29 mouse cellular contexts compared by ENCODE assay signal in genomic region chr12:105091604-105092003, GRCm38 (mm10). TPM values are rescaled to one million over a fixed set of nuclear protein-coding genes. Genes with fewer than 3 reads are reported as not detected.
"Had no signal": no experiment of that assay in that cellular context is flagged by ENCODE, and none has a peak within 500 bp of the region (broad histone marks: within the 10 kb centered on the region; RNA-seq: fewer than 3 reads in every experiment).

No protein-coding gene starts in this region.

- H3K4me3 ChIP-seq: liver, embryonic 12.5 days; megakaryocyte, embryonic 14.5 days; midbrain, embryonic 12.5 days; midbrain, embryonic 15.5 days had no signal

- H3K4me1 ChIP-seq: liver, embryonic 12.5 days; megakaryocyte, embryonic 14.5 days had no signal

- ATAC-seq: liver, embryonic 12.5 days; midbrain, embryonic 15.5 days had no signal

- H3K9ac ChIP-seq: liver, embryonic 12.5 days; liver, embryonic 14.5 days; lung, embryonic 14.5 days; midbrain, embryonic 12.5 days; midbrain, embryonic 15.5 days had no signal

- H3K27ac ChIP-seq: liver, embryonic 12.5 days; liver, embryonic 14.5 days; macrophage; midbrain, embryonic 12.5 days; midbrain, embryonic 15.5 days had no signal

- H3K36me3 ChIP-seq: liver, embryonic 12.5 days; midbrain, embryonic 12.5 days; midbrain, embryonic 15.5 days had no signal

- DNase-seq: lung, adult 18-20 months; lung, embryonic 14.5 days; lung, postnatal 10 days; lung, postnatal 36 days; retina, postnatal 1 day; right cerebral cortex, adult 18-20 months; right cerebral cortex, postnatal 25 days; right cerebral cortex, postnatal 4 days; spleen, adult 18-20 months; thymus, adult 18-20 months; thymus, postnatal 14 days; thymus, postnatal 36 days had no signal

- H3K27me3 ChIP-seq: liver, embryonic 12.5 days; midbrain, embryonic 15.5 days had no signal

- H3K4me2 ChIP-seq: liver, embryonic 12.5 days; lung, embryonic 14.5 days; midbrain, embryonic 12.5 days; midbrain, embryonic 15.5 days had no signal

- H3K9me3 ChIP-seq: liver, embryonic 12.5 days; midbrain, embryonic 12.5 days; midbrain, embryonic 15.5 days had no signal

RNA-seq across cellular contexts. Expression of gene Tcl1b2, which starts 54.2 kb away (rescaled TPM):
- total RNA-seq: megakaryocyte progenitor cell, adult 5-6 weeks; midbrain, postnatal 0 days; monocyte, adult 5-6 weeks had no signal
- polyA plus RNA-seq: liver, embryonic 12.5 days; liver, embryonic 16.5 days; lung, embryonic 14.5 days; lung, embryonic 16.5 days; macrophage; midbrain, embryonic 12.5 days; midbrain, embryonic 15.5 days; midbrain, postnatal 0 days; neural tube, embryonic 11.5 days; neural tube, embryonic 14.5 days; small intestine, adult 2 months; stomach, embryonic 14.5 days; stomach, embryonic 16.5 days; thymus, postnatal 0 days had no signal
